Mouse (Mus musculus): ENCODE data around the gene Pappa2.
A peak's percentile ranks its signal among the peaks of the same experiment; 100 is the strongest.

- TF ChIP-seq EP300 (IDR thresholded peaks at IDR 0.05; ENCODE audit: insufficient read depth, low read depth, low read length) (no peak), CTCF (IDR thresholded peaks at IDR 0.05) (peak; percentile 93), POLR2A (IDR thresholded peaks at IDR 0.05; ENCODE audit: insufficient read depth, low read depth, low read length) (no peak)
Observed at GRCm38 (mm10) chr1:158953479-158954207, 26.6 kb downstream of the Pappa2 start.

Measured in heart, adult 2 months (tissue).